Mouse (Mus musculus) thymus, adult 2 months (tissue): ENCODE results near the gene Pvalb.

Experiments used
- CTCF ChIP-seq: fragments of 200-500 bp; IDR thresholded peaks from 2 replicates; pipeline ENCODE4 v1.5.1; 2012; ENCODE audit warnings: mild to moderate bottlenecking, control low read depth, low read length, moderate library complexity, borderline replicate concordance; ENCODE audit not compliant: control insufficient read depth, poor library complexity, insufficient read depth; ENCODE audit errors: extremely low read depth
- POLR2A ChIP-seq: fragments of 200-500 bp; IDR thresholded peaks from 2 replicates; pipeline ENCODE4 v1.6.1; 2012; ENCODE audit warnings: mild to moderate bottlenecking, low read length, control low read depth, moderate library complexity; ENCODE audit not compliant: control insufficient read depth, poor library complexity, insufficient read depth; ENCODE audit errors: extremely low read depth

- TF ChIP-seq POLR2A (no peak), CTCF (no peak)
Measured at GRCm38 (mm10) chr15:78153045-78153775, 53.0 kb downstream of the Pvalb start.
